Mouse (Mus musculus) MEL (cell line): ENCODE measurements around the gene Map3k12. TPM values are rescaled to one million over a fixed set of nuclear protein-coding genes. Genes with fewer than 3 reads are reported as not detected.

Experiments used
- DNase-seq: peaks from one replicate; pipeline ENCODE4 v3.0.0; 2011; ENCODE audit warnings: low read depth, low spot score
- H3K27ac ChIP-seq: 2 replicates; pipeline ENCODE4 v1.5.1; 2012; ENCODE audit warnings: low read depth, mild to moderate bottlenecking, control low read depth, low read length, moderate library complexity; ENCODE audit not compliant: control insufficient read depth
- H3K27me3 ChIP-seq, 2 experiments: fragments of 150-350 bp in 1 of 2; sonication (generic) in 1 of 2; 2 replicates each; pipeline ENCODE4 v1.6.1; 2012; ENCODE audit warnings: low read length in 2 of 2, mild to moderate bottlenecking in 2 of 2, improper control_type of control experiment in 1 of 2, moderate library complexity in 1 of 2; ENCODE audit not compliant: insufficient read depth in 2 of 2, control insufficient read depth in 1 of 2
- H3K36me3 ChIP-seq, 2 experiments: 2 replicates each; pipeline ENCODE4 v1.6.1; 2012 to 2014; ENCODE audit warnings: low read length in 2 of 2, improper control_type of control experiment in 1 of 2, inconsistent platforms in 1 of 2, mild to moderate bottlenecking in 1 of 2; ENCODE audit not compliant: insufficient read depth in 2 of 2, control insufficient read depth in 1 of 2
- H3K4me1 ChIP-seq, 2 experiments: fragments of 150-350 bp in 1 of 2; sonication (generic) in 1 of 2; 2 replicates each; pipeline ENCODE4 v1.6.1; 2012; ENCODE audit warnings: low read length in 2 of 2, improper control_type of control experiment in 1 of 2, mild to moderate bottlenecking in 1 of 2; ENCODE audit not compliant: insufficient read depth in 2 of 2, control insufficient read depth in 1 of 2
- H3K4me3 ChIP-seq, 2 experiments: fragments of 150-350 bp in 1 of 2; sonication (generic) in 1 of 2; 2 replicates each; pipeline ENCODE4 v1.5.1; 2012; ENCODE audit warnings: low read depth in 2 of 2, low read length in 2 of 2, mild to moderate bottlenecking in 2 of 2, moderate library complexity in 2 of 2, control low read depth in 1 of 2, improper control_type of control experiment in 1 of 2; ENCODE audit not compliant: control insufficient read depth in 1 of 2, insufficient read depth in 1 of 2
- H3K79me2 ChIP-seq: 2 replicates; pipeline ENCODE4 v1.6.1; 2012; ENCODE audit warnings: mild to moderate bottlenecking, low read length, moderate library complexity; ENCODE audit not compliant: control insufficient read depth, poor library complexity, insufficient read depth
- H3K9ac ChIP-seq: 2 replicates; pipeline ENCODE4 v1.6.1; 2012; ENCODE audit warnings: low read depth, mild to moderate bottlenecking, control low read depth, low read length, moderate library complexity; ENCODE audit not compliant: control insufficient read depth, poor library complexity, severe bottlenecking
- H3K9me3 ChIP-seq: fragments of 150-350 bp; sonication (generic); replicated peaks from 2 replicates; pipeline ENCODE4 v1.6.1; 2012; ENCODE audit warnings: mild to moderate bottlenecking, low read length, improper control_type of control experiment, moderate library complexity; ENCODE audit not compliant: insufficient read depth
- CTCF ChIP-seq, 3 experiments: IDR thresholded peaks in 2 of 3; conservative IDR thresholded peaks in 1 of 3; 2 replicates each; pipeline ENCODE4 v1.5.1; 2011 to 2012; ENCODE audit warnings: low read length in 3 of 3, low read depth in 2 of 3, mild to moderate bottlenecking in 2 of 3, improper control_type of control experiment in 1 of 3, inconsistent platforms in 1 of 3, mixed read lengths in 1 of 3, moderate library complexity in 1 of 3; ENCODE audit not compliant: control insufficient read depth in 1 of 3, insufficient read depth in 1 of 3, poor library complexity in 1 of 3, severe bottlenecking in 1 of 3
- ELF1 ChIP-seq: IDR thresholded peaks from 2 replicates; pipeline ENCODE4 v1.6.1; 2014; ENCODE audit warnings: low read depth, mild to moderate bottlenecking, inconsistent platforms, low read length, improper control_type of control experiment, moderate library complexity
- EP300 ChIP-seq, 2 experiments: IDR thresholded peaks; 2 replicates each; pipeline ENCODE4 v1.6.1; 2011; ENCODE audit warnings: improper control_type of control experiment in 2 of 2, low read length in 2 of 2, low read depth in 1 of 2, mild to moderate bottlenecking in 1 of 2
- ETS1 ChIP-seq: IDR thresholded peaks from 2 replicates; pipeline ENCODE4 v1.6.1; 2012; ENCODE audit warnings: low read depth, mild to moderate bottlenecking, inconsistent platforms, low read length, improper control_type of control experiment, moderate library complexity
- GATA1 ChIP-seq: IDR thresholded peaks from 2 replicates; pipeline ENCODE4 v1.6.1; 2011; ENCODE audit warnings: low read depth, low read length, improper control_type of control experiment
- KAT2A ChIP-seq: conservative IDR thresholded peaks from 2 replicates; pipeline ENCODE4 v1.6.1; 2012; ENCODE audit warnings: low read depth, low read length, improper control_type of control experiment, inconsistent platforms
- MAZ ChIP-seq: IDR thresholded peaks from 2 replicates; pipeline ENCODE4 v1.6.1; 2012; ENCODE audit warnings: low read depth, mild to moderate bottlenecking, inconsistent platforms, low read length, improper control_type of control experiment
- MEF2A ChIP-seq: IDR thresholded peaks from 2 replicates; pipeline ENCODE4 v1.6.1; 2014; ENCODE audit warnings: low read depth, mild to moderate bottlenecking, inconsistent platforms, low read length, improper control_type of control experiment; ENCODE audit not compliant: poor library complexity, insufficient replicate concordance, severe bottlenecking; ENCODE audit errors: extremely low read depth
- MYB ChIP-seq: IDR thresholded peaks from 2 replicates; pipeline ENCODE4 v1.6.1; 2011; ENCODE audit warnings: mild to moderate bottlenecking, low read depth, low read length, improper control_type of control experiment
- MYC ChIP-seq: IDR thresholded peaks from 2 replicates; pipeline ENCODE4 v1.6.1; 2011; ENCODE audit warnings: low read depth, mild to moderate bottlenecking, low read length, improper control_type of control experiment, moderate library complexity
- RCOR1 ChIP-seq: IDR thresholded peaks from 2 replicates; pipeline ENCODE4 v1.6.1; 2012; ENCODE audit warnings: low read depth, mild to moderate bottlenecking, inconsistent platforms, low read length, improper control_type of control experiment
- SIN3A ChIP-seq: IDR thresholded peaks from 2 replicates; pipeline ENCODE4 v1.6.1; 2012; ENCODE audit warnings: low read length, improper control_type of control experiment, inconsistent platforms
- USF1 ChIP-seq: IDR thresholded peaks from 2 replicates; pipeline ENCODE4 v1.6.1; 2014; ENCODE audit warnings: low read depth, mild to moderate bottlenecking, inconsistent platforms, low read length, improper control_type of control experiment, moderate library complexity
- USF2 ChIP-seq, 2 experiments: IDR thresholded peaks; 2 replicates each; pipeline ENCODE4 v1.6.1; 2011 to 2012; ENCODE audit warnings: improper control_type of control experiment in 2 of 2, low read length in 2 of 2, borderline replicate concordance in 1 of 2, inconsistent platforms in 1 of 2, low read depth in 1 of 2, mild to moderate bottlenecking in 1 of 2; ENCODE audit not compliant: insufficient read depth in 1 of 2
- ZMIZ1 ChIP-seq: IDR thresholded peaks from 2 replicates; pipeline ENCODE4 v1.6.1; 2012; ENCODE audit warnings: low read depth, mild to moderate bottlenecking, inconsistent platforms, low read length, improper control_type of control experiment, moderate library complexity
- ZNF384 ChIP-seq: IDR thresholded peaks from 2 replicates; pipeline ENCODE4 v1.6.1; 2012; ENCODE audit warnings: low read depth, mild to moderate bottlenecking, inconsistent platforms, low read length, improper control_type of control experiment
- polyA plus RNA-seq, 2 experiments: library from polyadenylated mRNA; stranded (reverse) in 1 of 2; unstranded in 1 of 2; fragments of >175 nt in 1 of 2; fragments of >200 nt in 1 of 2; gene quantifications; 2 replicates each; pipeline versions ENCODE4 v1.2.1 to v1.2.4; 2012; ENCODE audit warnings: low replicate concordance in 2 of 2, low read depth in 1 of 2; ENCODE audit not compliant: insufficient read length in 2 of 2, insufficient read depth in 1 of 2, missing spikeins in 1 of 2
- total RNA-seq: library from RNA; depleted of rRNA; stranded (reverse); fragments of 300-350 nt; gene quantifications from 2 replicates; pipeline ENCODE4 v1.2.3, GENCODE M21; 2012

Map3k12 gene
- total and polyA plus RNA-seq, 3 experiments = 1.7 to 2.8 TPM; not detected in 1

- Histone ChIP-seq H3K79me2 (peaks cover 2% of the 10 kb centered on the region; the same call in 1 of the 2 replicates), H3K4me1 (peaks cover 5 to 33% of the 10 kb centered on the region in 2 experiments), H3K4me3 (no peak overlapping the region), H3K36me3 (peaks cover 0 to 26% of the 10 kb centered on the region in 2 experiments; a peak in 2 of 4 replicates), H3K9ac (peak overlapping the region; percentile 4; the same call in 1 of the 2 replicates), H3K9me3 (no peaks in the 10 kb centered on the region), H3K27me3 (no peaks in the 10 kb centered on the region), H3K27ac (peak overlapping the region; percentile 36; the same call in 1 of the 2 replicates)
- TF ChIP-seq RCOR1 (no peak), ZNF384 (peak; percentile 49)
- no peak for DNase-seq
These were observed 55.3 kb downstream of the Map3k12 start for GRCm38 (mm10) chr15:102461430-102462075.

- peak; percentile 57 for DNase-seq
- peaks cover 2% of the 10 kb centered on the region; the same call in 1 of the 2 replicates for H3K79me2 ChIP-seq
- no peaks in the 10 kb centered on the region for H3K9me3 ChIP-seq
- peak; percentile 59 for TF ChIP-seq SIN3A
- 0 out of 4 replicates have a peak, but pooled peaks of 1 of the 2 experiments have one; percentile 23 for TF ChIP-seq EP300 (IDR thresholded peaks at IDR 0.05; ENCODE audit: low read depth in 1 of 2, low read length in 2 of 2)
- TF ChIP-seq USF1 = peak; percentile 22; the same call in 1 of the 2 replicates
- 0 out of 2 replicates have a peak, but pooled peaks have one; percentile 19 for TF ChIP-seq MYC
- no peak for TF ChIP-seq RCOR1
- TF ChIP-seq MEF2A = no peak
- peak; percentile 65; the same call in 1 of the 2 replicates for TF ChIP-seq ETS1
- no peak for TF ChIP-seq MAZ
- H3K36me3 ChIP-seq = peaks cover 0 to 26% of the 10 kb centered on the region in 2 experiments; a peak in 2 of 4 replicates
- H3K4me1 ChIP-seq = peaks cover 5 to 36% of the 10 kb centered on the region in 2 experiments
- peak overlapping the region; percentile 4; the same call in 1 of the 2 replicates for H3K9ac ChIP-seq
- no peaks in the 10 kb centered on the region for H3K27me3 ChIP-seq
- H3K4me3 ChIP-seq = no peak overlapping the region
- H3K27ac ChIP-seq = peak overlapping the region; percentile 36; the same call in 1 of the 2 replicates
These were observed 55.9 kb downstream of the Map3k12 start for GRCm38 (mm10) chr15:102460971-102461370.

GRCm38 (mm10) chr15:102460409-102460808 lies 56.5 kb downstream of the Map3k12 start:
- peak overlapping the region; percentile 96 for H3K27ac ChIP-seq
- peak overlapping the region; percentile 25 for H3K9ac ChIP-seq
- H3K9me3 ChIP-seq = no peaks in the 10 kb centered on the region
- peaks cover 5 to 36% of the 10 kb centered on the region in 2 experiments for H3K4me1 ChIP-seq
- TF ChIP-seq CTCF (IDR thresholded peaks at IDR 0.05 in 2 of 3, conservative IDR thresholded peaks at IDR 0.05 in 1 of 3; ENCODE audit: control insufficient read depth in 1 of 3, insufficient read depth in 1 of 3, low read depth in 2 of 3, low read length in 3 of 3, poor library complexity in 1 of 3, severe bottlenecking in 1 of 3) = no peak
- no peak for TF ChIP-seq MYB
- no peak for TF ChIP-seq USF2 (IDR thresholded peaks at IDR 0.05; ENCODE audit: borderline replicate concordance in 1 of 2, insufficient read depth in 1 of 2, low read depth in 1 of 2, low read length in 2 of 2)
- TF ChIP-seq KAT2A = no peak
- TF ChIP-seq SIN3A = no peak
- TF ChIP-seq GATA1 = no peak
- no peak for TF ChIP-seq ZMIZ1
- no peak for TF ChIP-seq ELF1
- peak overlapping the region; percentile 78 to 79; a peak in 3 of 4 replicates for H3K4me3 ChIP-seq
- peaks cover 0 to 26% of the 10 kb centered on the region in 2 experiments; a peak in 2 of 4 replicates for H3K36me3 ChIP-seq
- no peak for DNase-seq
- peaks cover 2% of the 10 kb centered on the region; the same call in 1 of the 2 replicates for H3K79me2 ChIP-seq
- no peaks in the 10 kb centered on the region for H3K27me3 ChIP-seq
